Comparison of ENCODE assay signal across 18 mouse cellular contexts in genomic region chr8:93091324-93091723, GRCm38 (mm10). TPM values are rescaled to one million over a fixed set of nuclear protein-coding genes. Genes with fewer than 3 reads are reported as not detected.
DNase-seq lines count a peak whose midpoint lies in the region; TF ChIP-seq lines count a peak whose summit lies in the region.
"Had no signal": no experiment of that assay in that cellular context is flagged by ENCODE, and none has a peak within 500 bp of the region (broad histone marks: within the 10 kb centered on the region; RNA-seq: fewer than 3 reads in every experiment).

No protein-coding gene starts in this region.

- no peak overlapping the region for H3K4me3 ChIP-seq in ES-E14 (ENCODE audit: insufficient read depth in 1 of 2, low read depth in 1 of 2, low read length in 2 of 2, poor library complexity in 1 of 2, severe bottlenecking in 1 of 2)
- H3K4me3 ChIP-seq: embryonic facial prominence, embryonic 10.5 days; embryonic facial prominence, embryonic 12.5 days had no signal

- DNase-seq in ES-CJ7 (ENCODE audit: low read depth, low spot score) (peak; percentile 88), ES-E14 (ENCODE audit: low read depth, low spot score) (peak; percentile 49), ZHBTc4 (ENCODE audit: low read depth, low spot score) (peak; percentile 75)
- peak; percentile 88 for DNase-seq in retina, postnatal 1 day
- no peak for DNase-seq in adrenal gland, postnatal 25 days
- no peak for DNase-seq in cerebellum, postnatal 36 days
- no peak for DNase-seq in adrenal gland, postnatal 36 days
- DNase-seq: adrenal gland, adult 2 months; adrenal gland, postnatal 10 days; cerebellum, adult 11 months; cerebellum, adult 18-20 months; cerebellum, adult 8-10 months; cerebellum, adult 9-11 months; cerebellum, postnatal 14 days had no signal

- no peak overlapping the region; the same call in 1 of the 2 replicates for H3K27ac ChIP-seq in ES-E14 (ENCODE audit: insufficient read depth, low read depth, low read length, poor library complexity, severe bottlenecking)
- H3K27ac ChIP-seq: embryonic facial prominence, embryonic 10.5 days; embryonic facial prominence, embryonic 12.5 days had no signal

- H3K4me1 ChIP-seq in ES-E14 (ENCODE audit: control insufficient read depth in 2 of 2, insufficient read depth in 2 of 2, low read length in 2 of 2, poor library complexity in 1 of 2), result peaks cover 0 to 9% of the 10 kb centered on the region in 2 experiments; a peak in 2 of 4 replicates
- H3K4me1 ChIP-seq: embryonic facial prominence, embryonic 12.5 days had no signal

- no peaks in the 10 kb centered on the region for H3K9me3 ChIP-seq in ES-E14 (ENCODE audit: control insufficient read depth, insufficient read depth, low read depth, low read length)
- H3K9me3 ChIP-seq: embryonic facial prominence, embryonic 10.5 days; embryonic facial prominence, embryonic 12.5 days had no signal

- in situ Hi-C loops in ES-E14 (cut with MboI; ENCODE audit: low sequenced_read_pairs in 2 of 2, unreplicated experiment in 2 of 2), result loop anchor here in 1 of 2 experiments (10.0 kb wide), 1 partner anchor 77 kb away; no protein-coding TSS in a partner anchor

- H3K36me3 ChIP-seq in ES-E14 (ENCODE audit: control insufficient read depth, insufficient read depth, low read length, poor library complexity, severe bottlenecking), result no peaks in the 10 kb centered on the region
- H3K36me3 ChIP-seq: embryonic facial prominence, embryonic 10.5 days; embryonic facial prominence, embryonic 12.5 days had no signal

- no peak overlapping the region for H3K9ac ChIP-seq in ES-E14 (ENCODE audit: insufficient read depth, low read depth, low read length, poor library complexity, severe bottlenecking)
- H3K9ac ChIP-seq: embryonic facial prominence, embryonic 12.5 days had no signal

TF ChIP-seq in ES-E14, 5 proteins besides CTCF, POLR2A, EP300 and RAD21:
- TF ChIP-seq MAFK (IDR thresholded peaks at IDR 0.05; ENCODE audit: insufficient read depth, low read depth, low read length) (no peak), ZNF384 (IDR thresholded peaks at IDR 0.05; ENCODE audit: low read depth, low read length) (0 out of 2 replicates have a peak, but pooled peaks have one; percentile 53)

RNA-seq across cellular contexts. Expression of gene Ces1b, which starts 11.5 kb away (rescaled TPM):
- total RNA-seq in ES-E14 (2012; rRNA removed), result 0.18 TPM in 1 of 2 replicates, not detected in the other
- 1.3 TPM in 1 of 2 replicates, not detected in the other for total RNA-seq in adrenal gland, postnatal 25 days (2021)
- total RNA-seq in adrenal gland, postnatal 36 days (2021), result not detected
- total RNA-seq: MEL had no signal

RNA-seq across cellular contexts. Expression of gene Ces1c, which starts 39.8 kb away (rescaled TPM):
- total RNA-seq in ES-E14 (2012; rRNA removed), result 0.79 and 0.85 TPM in 2 replicates
- total RNA-seq in adrenal gland, postnatal 25 days (2021), result 19.1 TPM in 1 of 2 replicates, not detected in the other
- total RNA-seq in adrenal gland, postnatal 36 days (2021), result under 1 TPM in 1 of 2 experiments, not detected in 1; 0.76 TPM
- total RNA-seq: MEL had no signal

RNA-seq across cellular contexts. Expression of gene Ces1a, which starts 43.3 kb away (rescaled TPM):
- 0.27 TPM in 1 of 2 replicates, not detected in the other for total RNA-seq in ES-E14 (2012; rRNA removed)
- total RNA-seq in adrenal gland, postnatal 25 days (2021), result not detected in 2 replicates
- not detected for total RNA-seq in adrenal gland, postnatal 36 days (2021)
- total RNA-seq: adrenal gland, adult 2 months; adrenal gland, postnatal 10 days; adrenal gland, postnatal 4 days; MEL had no signal

Comparison
In these comparisons a context has a peak if more than half of its experiments do, and no peak if none do; other contexts are left out.
1. DNase-seq: peak in ES-CJ7 (single experiment), ES-E14 (single experiment), ZHBTc4 (single experiment) and retina, postnatal 1 day (single experiment); none in adrenal gland, postnatal 25 days (single experiment), cerebellum, postnatal 36 days (0 of 2) and adrenal gland, postnatal 36 days (0 of 2).